Comparison of ENCODE assay signal across 2 mouse cellular contexts in the genomic region with DNA sequence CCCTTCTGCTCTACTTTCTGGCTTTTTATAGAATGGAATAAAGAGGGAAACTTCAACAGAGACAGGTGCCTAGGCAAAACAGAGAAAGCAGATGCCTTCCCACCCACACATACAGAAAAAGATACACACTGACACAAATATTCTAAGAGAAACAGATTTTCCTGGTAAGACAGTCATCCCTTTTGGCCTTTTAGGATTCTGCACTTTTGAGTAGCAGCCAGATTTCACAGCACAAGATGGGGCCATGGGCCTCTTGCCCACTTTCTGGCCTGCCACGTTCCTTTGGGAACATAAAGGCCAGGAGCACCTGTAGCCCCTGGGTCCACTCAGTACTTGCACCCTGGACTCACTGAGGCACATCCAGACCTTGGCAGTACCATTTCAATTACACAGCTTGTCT.
TF ChIP-seq lines count a peak whose summit lies in the region.

No protein-coding gene starts in this region.

TF ChIP-seq in CH12.LX, 34 proteins besides CTCF, POLR2A, EP300 and RAD21 (continued from another document):
- TF ChIP-seq SMC3 (IDR thresholded peaks at IDR 0.05; ENCODE audit: low read depth, low read length) (no peak), TCF12 (IDR thresholded peaks at IDR 0.05; ENCODE audit: low read depth, low read length) (no peak), IRF4 (IDR thresholded peaks at IDR 0.05; ENCODE audit: low read depth, low read length) (no peak), CHD1 (IDR thresholded peaks at IDR 0.05; ENCODE audit: low read depth, low read length) (no peak), JUND (conservative IDR thresholded peaks at IDR 0.05; ENCODE audit: low read depth, low read length) (no peak)
TF ChIP-seq in CH12.LX: peak in this region for 0.

TF ChIP-seq in myocyte, 11 proteins besides CTCF, POLR2A, EP300 and RAD21 (continued from another document):
- TF ChIP-seq SRF (IDR thresholded peaks at IDR 0.05; ENCODE audit: control insufficient read depth, insufficient read length, low read depth) (no peak), E2F4 (IDR thresholded peaks at IDR 0.05; ENCODE audit: insufficient read depth) (no peak), POLR2AphosphoS2 (IDR thresholded peaks at IDR 0.05; ENCODE audit: insufficient read length, low read depth) (no peak), USF1 (IDR thresholded peaks at IDR 0.05; ENCODE audit: low read depth) (no peak), MYOD1 (IDR thresholded peaks at IDR 0.05; ENCODE audit: control insufficient read depth in 1 of 3, insufficient read length in 2 of 3, low read depth in 2 of 3) (no peak)
